Mouse (Mus musculus) megakaryocyte, adult 5-6 weeks (primary cell): ENCODE data around the gene Nfib. TPM values are rescaled to one million over a fixed set of nuclear protein-coding genes. Genes with fewer than 3 reads are reported as not detected.

Source experiments
- ATAC-seq: 2 replicates; pipeline ENCODE4 v1.8.0; 2016; ENCODE audit warnings: mild to moderate bottlenecking, inconsistent platforms; ENCODE audit not compliant: poor library complexity, severe bottlenecking
- total RNA-seq, 2 experiments: library from RNA; stranded (forward) in 1 of 2; stranded (reverse) in 1 of 2; fragments of 153-499, 151-499 nt in 1 of 2; fragments of 221-1000, 200-1000 nt in 1 of 2; gene quantifications; 2 replicates each; pipeline versions ENCODE4 v1.2.3 to v1.2.4; 2015 to 2017

Nfib gene
- total RNA-seq, 2 experiments from 2014 or later, result 0.04 TPM; not detected in 1

DNA sequence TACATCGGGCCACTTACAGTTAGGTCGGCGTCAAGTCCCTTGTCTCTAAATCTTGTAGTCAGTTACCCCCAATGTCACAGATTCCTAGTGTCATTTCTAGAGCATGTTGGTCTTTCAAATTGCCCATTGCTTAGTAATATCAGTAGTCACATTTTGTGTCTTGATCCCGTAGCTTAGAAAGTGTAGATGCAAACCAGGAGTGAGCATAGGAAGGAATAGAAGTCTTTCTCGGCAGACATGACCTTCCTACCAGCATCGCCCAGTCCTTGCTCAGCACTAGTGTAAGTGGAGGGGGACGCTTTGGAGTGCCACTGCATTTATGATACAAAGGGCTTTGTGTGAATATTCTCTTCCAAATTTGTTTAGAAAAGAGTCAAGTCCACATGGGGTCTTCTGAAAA lies 188.2 kb downstream of the Nfib start:
- no peak for ATAC-seq

GRCm38 (mm10) chr4:82516211-82516795 lies 189.2 kb downstream of the Nfib start:
- ATAC-seq, result no peak

DNA sequence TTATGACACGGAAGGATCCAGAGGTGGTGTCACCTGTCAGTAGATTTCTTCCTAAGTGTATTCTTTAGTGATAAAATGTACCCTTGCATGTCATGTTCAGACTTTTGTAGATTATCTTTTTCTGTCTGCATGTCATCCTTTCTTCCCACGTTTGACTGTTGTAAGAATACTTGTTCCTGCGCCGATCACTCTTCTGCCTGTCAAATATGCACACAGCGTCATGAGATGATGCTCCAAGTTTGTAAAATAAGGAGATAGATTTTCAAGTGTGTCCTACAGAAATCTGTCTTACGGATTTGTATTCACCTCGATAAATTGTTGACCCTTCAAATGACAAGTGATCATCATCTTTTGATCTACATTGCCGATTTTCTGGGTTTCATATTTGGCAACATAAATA lies 190.6 kb downstream of the Nfib start:
- no peak for ATAC-seq

DNA sequence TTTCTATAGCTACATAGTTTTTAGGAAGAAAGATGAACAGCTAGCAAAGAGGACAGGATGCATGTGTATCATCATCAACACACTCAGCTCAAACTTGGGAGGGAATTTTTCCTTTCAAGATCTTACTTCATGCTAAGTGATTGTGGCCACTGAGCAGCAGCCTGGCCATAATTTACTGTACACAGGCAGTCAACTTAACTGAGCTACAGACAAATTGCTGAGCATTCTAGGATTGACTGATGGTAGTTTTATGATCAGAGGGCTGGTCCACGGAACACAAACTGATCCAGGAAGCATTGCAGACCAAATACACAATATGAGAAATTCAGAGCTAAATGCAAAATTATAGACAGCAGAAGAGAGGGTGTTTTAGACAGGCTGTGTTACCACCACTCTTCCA lies 191.2 kb downstream of the Nfib start:
- no peak for ATAC-seq

GRCm38 (mm10) chr4:82513426-82513750 lies 192.2 kb downstream of the Nfib start:
- no peak for ATAC-seq

DNA sequence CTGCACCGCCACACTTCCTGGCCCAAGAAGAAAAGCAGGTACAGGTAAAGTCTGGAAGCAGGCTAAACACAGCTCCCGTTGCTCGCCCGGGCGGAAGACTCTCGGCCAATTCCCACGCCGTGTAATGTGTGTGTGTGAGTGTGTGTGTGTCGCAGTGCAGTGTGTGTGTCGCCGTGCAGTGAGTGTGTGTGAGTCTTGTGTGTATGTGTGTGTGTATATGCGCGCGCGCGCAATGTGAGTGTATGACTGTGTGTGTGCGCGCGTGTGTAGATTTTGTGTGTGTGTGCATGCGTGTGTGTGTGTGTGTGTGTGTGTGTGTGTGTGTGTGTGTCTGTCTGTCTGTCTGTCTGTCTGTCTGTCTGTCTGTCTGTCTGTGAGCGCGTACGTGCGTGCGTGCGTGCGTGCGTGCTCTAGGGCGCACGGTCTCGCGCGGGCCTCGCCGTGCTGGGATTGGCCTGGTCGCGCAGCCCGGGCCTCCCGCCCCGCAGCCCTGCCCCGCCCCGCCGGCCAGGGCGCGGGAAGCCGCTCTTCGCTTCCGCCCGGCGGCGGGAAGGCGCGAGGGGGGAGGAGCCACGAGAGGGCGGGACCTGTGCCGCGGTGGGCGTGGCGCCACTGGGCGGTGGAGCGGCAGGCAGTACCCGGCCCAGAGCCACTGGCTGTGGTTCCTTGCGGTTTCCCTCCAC lies 192.7 kb downstream of the Nfib start:
- peak; percentile 92 for ATAC-seq

GRCm38 (mm10) chr4:82512335-82512734 lies 193.2 kb downstream of the Nfib start:
- no peak for ATAC-seq

- no peak for ATAC-seq
These were observed 194.0 kb downstream of the Nfib start for GRCm38 (mm10) chr4:82511524-82511923.

GRCm38 (mm10) chr4:82511001-82511513 lies 194.5 kb downstream of the Nfib start:
- no peak for ATAC-seq

DNA sequence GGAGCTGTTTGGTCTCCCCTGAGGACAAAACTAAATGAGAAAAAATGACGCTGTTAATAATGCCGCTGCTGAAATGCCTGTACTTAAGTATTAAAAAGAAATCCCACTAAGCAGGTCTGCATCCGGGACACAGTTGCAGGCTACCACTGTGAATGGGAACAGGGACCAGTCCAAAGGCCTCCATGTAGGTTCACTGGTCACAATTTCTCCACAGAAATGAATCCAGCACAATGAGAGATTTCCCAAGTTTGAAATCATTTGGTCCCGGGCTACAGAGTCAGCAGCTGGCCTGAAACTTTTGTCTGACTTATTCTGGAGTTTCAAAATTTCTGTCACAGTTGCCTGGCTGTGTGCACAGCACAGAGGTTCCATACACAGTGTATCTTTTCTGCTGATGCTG lies 195.8 kb downstream of the Nfib start:
- no peak for ATAC-seq

DNA sequence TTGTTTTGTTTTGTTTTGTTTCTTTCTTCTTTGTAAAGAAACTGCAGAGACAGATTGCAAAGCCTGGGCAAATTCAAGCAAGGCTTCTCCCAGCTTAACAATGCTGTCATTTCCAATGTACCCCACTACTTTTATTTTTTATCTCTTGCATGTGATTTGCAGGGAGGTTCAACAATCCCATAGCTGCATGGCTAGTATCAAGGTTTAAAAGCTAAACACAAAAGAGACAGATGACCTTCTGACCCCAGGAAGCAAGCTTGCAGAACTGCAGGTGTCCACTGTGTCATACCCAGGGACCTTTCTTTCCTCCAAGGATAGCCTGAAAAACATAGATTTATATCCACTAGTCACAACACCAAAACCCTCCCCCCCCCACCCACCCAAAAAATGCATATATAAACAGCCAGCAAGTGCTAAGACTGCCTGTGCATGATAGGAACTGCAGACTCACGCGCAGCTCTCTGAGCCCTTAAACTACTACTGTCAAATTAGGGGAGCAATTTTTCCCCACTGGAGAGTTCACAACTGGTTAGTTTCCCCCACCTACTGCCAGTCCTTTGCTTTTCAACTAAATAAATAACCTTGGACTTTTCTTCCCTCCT lies 196.3 kb downstream of the Nfib start:
- no peak for ATAC-seq

GRCm38 (mm10) chr4:82508281-82508687 lies 197.3 kb downstream of the Nfib start:
- ATAC-seq, result no peak

- ATAC-seq, result no peak
These were observed 197.8 kb downstream of the Nfib start for GRCm38 (mm10) chr4:82507541-82508280.

GRCm38 (mm10) chr4:82506731-82507331 lies 198.7 kb downstream of the Nfib start:
- no peak for ATAC-seq

DNA sequence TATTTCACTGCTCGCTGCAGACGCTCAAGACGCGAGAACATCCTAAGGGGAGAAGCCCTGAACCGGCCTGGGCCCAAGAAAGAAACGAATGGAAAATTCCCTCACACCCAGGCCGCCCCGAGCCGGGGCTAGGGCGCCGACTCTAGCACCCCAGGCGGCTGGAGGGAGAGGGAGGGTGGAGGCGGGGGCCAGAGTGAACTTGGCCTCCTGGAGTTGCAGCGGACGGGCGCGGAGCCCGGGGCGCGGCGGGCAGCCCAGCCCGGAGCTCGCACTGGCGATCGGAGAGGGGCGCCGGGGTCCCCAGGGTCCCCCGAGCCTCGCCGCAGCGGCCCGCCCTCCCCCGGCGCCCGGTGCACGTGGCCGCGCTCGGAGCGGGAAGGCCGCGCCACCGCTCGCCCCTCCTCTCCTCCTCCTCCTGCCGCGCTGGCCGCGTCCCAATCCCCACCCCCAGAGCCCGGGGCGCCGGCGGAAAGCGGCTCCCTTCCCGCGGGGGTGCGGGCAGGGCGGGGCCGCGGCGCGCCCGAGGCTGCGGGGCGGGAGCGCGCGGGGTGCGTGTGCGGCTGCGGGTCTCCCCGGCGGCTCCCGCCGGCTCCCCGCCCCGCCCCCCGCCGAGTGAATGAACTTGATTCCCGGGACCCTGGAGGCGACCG lies 199.3 kb downstream of the Nfib start:
- no peak for ATAC-seq

DNA sequence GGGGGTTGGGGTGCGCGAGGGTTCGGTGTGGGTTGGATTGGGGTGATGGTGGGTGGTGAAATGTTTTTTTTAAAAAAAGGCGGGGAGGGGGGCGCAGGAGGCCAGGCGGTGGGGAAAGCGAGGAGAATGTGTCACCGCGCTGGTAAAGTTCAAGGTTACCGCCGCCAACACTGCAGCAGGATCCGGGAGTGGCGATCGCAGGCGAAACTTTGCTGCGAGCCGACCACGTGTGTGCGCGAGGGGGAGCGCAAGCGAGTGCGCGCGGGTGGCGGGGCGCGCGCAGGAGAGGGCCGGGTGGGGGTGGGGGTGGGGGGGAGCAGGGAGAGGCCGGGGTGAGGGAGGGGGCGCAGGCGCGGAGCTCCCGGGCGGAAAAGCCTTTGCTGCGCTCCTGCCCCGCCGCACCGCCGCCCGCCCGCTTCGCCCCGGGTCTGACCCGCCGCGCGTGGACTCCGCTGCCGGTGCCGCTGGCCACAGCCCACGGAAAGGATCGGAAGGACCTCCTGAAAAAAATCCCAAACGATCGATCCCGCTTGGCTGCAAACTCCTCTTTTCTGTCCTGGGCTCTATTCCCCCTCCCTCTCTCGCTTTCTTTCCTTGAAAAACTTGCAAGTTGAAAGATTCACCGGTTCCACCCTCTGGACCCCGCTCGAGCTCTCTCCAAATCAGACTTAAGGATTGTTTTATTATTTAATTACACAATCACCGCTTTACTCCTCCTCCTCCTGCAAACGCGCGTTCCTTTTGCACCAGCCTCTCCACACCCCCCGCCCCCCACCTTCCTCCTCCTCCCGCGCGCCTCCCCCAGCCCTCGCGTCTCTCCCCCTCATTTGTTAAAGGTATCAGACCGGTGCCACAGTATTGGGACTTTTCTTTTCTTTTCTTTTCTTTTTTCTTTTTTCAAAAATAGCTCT lies 200.2 kb downstream of the Nfib start:
- ATAC-seq, result no peak

GRCm38 (mm10) chr4:82504284-82505120 lies 201.0 kb downstream of the Nfib start:
- no peak for ATAC-seq

DNA sequence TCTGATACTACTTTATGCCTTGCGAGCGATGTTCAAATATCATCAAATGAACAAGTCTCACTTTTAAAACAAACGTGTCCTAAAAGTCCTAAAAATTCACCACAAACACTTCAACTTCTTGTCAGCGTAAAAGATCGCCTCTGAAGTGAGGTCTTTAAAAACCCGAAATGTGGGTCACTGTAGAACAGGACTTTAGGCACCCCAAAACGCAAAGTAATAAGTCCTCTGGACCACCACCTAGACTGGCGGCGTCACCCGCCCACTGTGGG lies 201.6 kb downstream of the Nfib start:
- ATAC-seq, result no peak
